10 mouse cellular contexts compared by ENCODE assay signal in the genomic region with DNA sequence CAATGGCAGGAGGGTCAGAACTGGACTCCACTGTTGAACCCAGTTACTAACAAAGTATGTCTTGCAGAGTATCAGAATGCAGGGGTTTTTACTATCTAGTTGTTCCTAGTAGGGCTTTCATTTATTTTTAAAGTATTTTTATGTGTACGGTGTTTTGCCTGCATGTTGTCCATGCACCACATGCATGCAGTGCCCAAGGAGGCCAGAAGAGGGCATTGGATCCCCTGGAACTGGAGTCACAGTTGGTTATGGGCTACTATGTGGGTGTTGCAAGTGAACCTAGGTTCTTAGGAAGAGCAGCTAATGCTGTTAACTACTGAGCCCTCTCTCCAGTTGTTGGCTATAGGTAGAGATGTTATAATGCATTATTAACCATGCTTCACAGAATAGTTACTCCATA. TPM values are rescaled to one million over a fixed set of nuclear protein-coding genes. Genes with fewer than 3 reads are reported as not detected.
A peak's percentile ranks its signal among the peaks of the same experiment; 100 is the strongest.
DNase-seq lines count a peak whose midpoint lies in the region; ATAC-seq and TF ChIP-seq lines count a peak whose summit lies in the region.
"Had no signal": no experiment of that assay in that cellular context is flagged by ENCODE, and none has a peak within 500 bp of the region (broad histone marks: within the 10 kb centered on the region; RNA-seq: fewer than 3 reads in every experiment).

No protein-coding gene starts in this region.

- no peaks in the 10 kb centered on the region for H3K9me3 ChIP-seq in forebrain, embryonic 14.5 days (replicated peaks; ENCODE audit: control insufficient read depth, low read length)
- no peaks in the 10 kb centered on the region for H3K9me3 ChIP-seq in forebrain, embryonic 13.5 days (replicated peaks)
- H3K9me3 ChIP-seq in heart, postnatal 0 days (replicated peaks; ENCODE audit: control insufficient read depth, low read length), result no peaks in the 10 kb centered on the region
- no peaks in the 10 kb centered on the region for H3K9me3 ChIP-seq in liver, embryonic 14.5 days (ENCODE audit: control insufficient read depth, low read length)
- H3K9me3 ChIP-seq: hindbrain, embryonic 15.5 days had no signal

- H3K27ac ChIP-seq in forebrain, embryonic 14.5 days (ENCODE audit: low read depth, low read length), result no peak overlapping the region
- no peak overlapping the region for H3K27ac ChIP-seq in forebrain, embryonic 13.5 days
- no peak overlapping the region for H3K27ac ChIP-seq in bone marrow macrophage, adult 2 months (ENCODE audit: insufficient read depth, low read depth, low read length)
- H3K27ac ChIP-seq in heart, postnatal 0 days (ENCODE audit: low read depth), result no peak overlapping the region
- no peak overlapping the region for H3K27ac ChIP-seq in liver, embryonic 14.5 days
- H3K27ac ChIP-seq: hindbrain, embryonic 15.5 days had no signal

- TF ChIP-seq POLR2A in bone marrow macrophage, adult 2 months (IDR thresholded peaks at IDR 0.05; ENCODE audit: borderline replicate concordance, low read depth, low read length), result no peak

- peak; percentile 49; the same call in 1 of the 2 replicates for TF ChIP-seq CTCF in bone marrow macrophage, adult 2 months (IDR thresholded peaks at IDR 0.05; ENCODE audit: low read depth, low read length)
- peak; percentile 61 for TF ChIP-seq CTCF in heart, postnatal 0 days (IDR thresholded peaks at IDR 0.05; ENCODE audit: low read depth)
- TF ChIP-seq CTCF in liver, embryonic 14.5 days (IDR thresholded peaks at IDR 0.05; ENCODE audit: low read depth), result peak; percentile 73

- no peak overlapping the region for H3K4me2 ChIP-seq in forebrain, embryonic 14.5 days (ENCODE audit: low read length)
- no peak overlapping the region for H3K4me2 ChIP-seq in forebrain, embryonic 13.5 days
- H3K4me2 ChIP-seq in heart, postnatal 0 days (ENCODE audit: low read depth, low read length), result no peak overlapping the region
- H3K4me2 ChIP-seq in liver, embryonic 14.5 days (ENCODE audit: low read depth), result no peak overlapping the region
- H3K4me2 ChIP-seq: hindbrain, embryonic 15.5 days had no signal

- no peak overlapping the region for H3K4me3 ChIP-seq in forebrain, embryonic 14.5 days (ENCODE audit: low read depth, low read length)
- H3K4me3 ChIP-seq in forebrain, embryonic 13.5 days, result no peak overlapping the region
- no peak overlapping the region for H3K4me3 ChIP-seq in bone marrow macrophage, adult 2 months (ENCODE audit: insufficient read depth, low read length)
- no peak overlapping the region for H3K4me3 ChIP-seq in heart, postnatal 0 days (ENCODE audit: low read depth, low read length)
- H3K4me3 ChIP-seq in liver, embryonic 14.5 days (ENCODE audit: insufficient read depth in 1 of 2, low read depth in 2 of 2, low read length in 2 of 2), result no peak overlapping the region
- H3K4me3 ChIP-seq: hindbrain, embryonic 15.5 days; myocyte had no signal

- no peaks in the 10 kb centered on the region for H3K27me3 ChIP-seq in forebrain, embryonic 14.5 days (replicated peaks; ENCODE audit: control insufficient read depth, insufficient read depth, low read length)
- no peaks in the 10 kb centered on the region for H3K27me3 ChIP-seq in forebrain, embryonic 13.5 days
- H3K27me3 ChIP-seq in heart, postnatal 0 days (ENCODE audit: control insufficient read depth, insufficient read depth, low read length), result no peaks in the 10 kb centered on the region
- no peaks in the 10 kb centered on the region for H3K27me3 ChIP-seq in liver, embryonic 14.5 days (ENCODE audit: control insufficient read depth, insufficient read depth, low read length)
- no peaks in the 10 kb centered on the region for H3K27me3 ChIP-seq in splenic B cell, adult 2 months (ENCODE audit: control insufficient read depth, insufficient read depth, low read length, poor library complexity, severe bottlenecking)
- H3K27me3 ChIP-seq: hindbrain, embryonic 15.5 days had no signal

- no peak overlapping the region for H3K9ac ChIP-seq in forebrain, embryonic 14.5 days (ENCODE audit: low read length)
- H3K9ac ChIP-seq in forebrain, embryonic 13.5 days, result no peak overlapping the region
- no peak overlapping the region for H3K9ac ChIP-seq in heart, postnatal 0 days (replicated peaks; ENCODE audit: low read depth, low read length)
- no peak overlapping the region for H3K9ac ChIP-seq in liver, embryonic 14.5 days (replicated peaks)
- H3K9ac ChIP-seq: hindbrain, embryonic 15.5 days had no signal

- peak; percentile 27 for DNase-seq in forebrain, embryonic 14.5 days (ENCODE audit: low spot score)
- DNase-seq in ovary, postnatal 10 days (ENCODE audit: low spot score), result peak; percentile 33
- no peak for DNase-seq in ovary, adult 18-20 months (ENCODE audit: low spot score)
- peak; percentile 30 for DNase-seq in heart, postnatal 0 days (ENCODE audit: low spot score)
- DNase-seq in liver, embryonic 14.5 days (ENCODE audit: low read depth in 3 of 3, low spot score in 3 of 3), result no peak
- peak; percentile 59 for DNase-seq in splenic B cell, adult 2 months (ENCODE audit: low read depth, low spot score)

- WGBS in forebrain, embryonic 14.5 days, result 63% methylated on average over 1 of the region's 1 CpGs
- WGBS in forebrain, embryonic 13.5 days, result 81% methylated on average over 1 of the region's 1 CpGs
- WGBS in heart, postnatal 0 days, result 64% methylated on average over 1 of the region's 1 CpGs
- 52% methylated on average over 1 of the region's 1 CpGs for WGBS in liver, embryonic 14.5 days (ENCODE audit: insufficient replicate concordance)

- no peaks in the 10 kb centered on the region for H3K36me3 ChIP-seq in forebrain, embryonic 14.5 days (ENCODE audit: control insufficient read depth, insufficient read depth, low read length)
- H3K36me3 ChIP-seq in forebrain, embryonic 13.5 days (ENCODE audit: poor library complexity, severe bottlenecking), result no peaks in the 10 kb centered on the region
- no peaks in the 10 kb centered on the region for H3K36me3 ChIP-seq in heart, postnatal 0 days (replicated peaks; ENCODE audit: control insufficient read depth, insufficient read depth, low read length)
- no peaks in the 10 kb centered on the region for H3K36me3 ChIP-seq in liver, embryonic 14.5 days (replicated peaks; ENCODE audit: control insufficient read depth, insufficient read depth, low read depth)
- H3K36me3 ChIP-seq in splenic B cell, adult 2 months (ENCODE audit: control insufficient read depth, insufficient read depth, low read length, poor library complexity, severe bottlenecking), result no peaks in the 10 kb centered on the region
- H3K36me3 ChIP-seq: hindbrain, embryonic 15.5 days had no signal

- H3K4me1 ChIP-seq in forebrain, embryonic 14.5 days (ENCODE audit: control insufficient read depth, insufficient read depth, low read length), result no peaks in the 10 kb centered on the region
- no peaks in the 10 kb centered on the region for H3K4me1 ChIP-seq in forebrain, embryonic 13.5 days
- peaks cover 8% of the 10 kb centered on the region; the same call in 1 of the 2 replicates for H3K4me1 ChIP-seq in bone marrow macrophage, adult 2 months (ENCODE audit: control insufficient read depth, insufficient read depth, low read length)
- H3K4me1 ChIP-seq in heart, postnatal 0 days (ENCODE audit: control insufficient read depth, insufficient read depth), result no peaks in the 10 kb centered on the region
- H3K4me1 ChIP-seq in liver, embryonic 14.5 days (replicated peaks; ENCODE audit: control insufficient read depth in 2 of 2, insufficient read depth in 2 of 2, low read length in 1 of 2), result no peaks in the 10 kb centered on the region
- H3K4me1 ChIP-seq: hindbrain, embryonic 15.5 days had no signal

- ATAC-seq in forebrain, embryonic 14.5 days, result no peak
- ATAC-seq in forebrain, embryonic 13.5 days, result no peak
- ATAC-seq in heart, postnatal 0 days (ENCODE audit: insufficient read depth, low read depth), result no peak
- ATAC-seq in liver, embryonic 14.5 days (ENCODE audit: insufficient read depth), result no peak

- TF ChIP-seq EP300 in heart, postnatal 0 days (IDR thresholded peaks at IDR 0.05; ENCODE audit: low read depth), result no peak
- TF ChIP-seq EP300 in liver, embryonic 14.5 days (IDR thresholded peaks at IDR 0.05; ENCODE audit: low read depth), result no peak

RNA-seq across cellular contexts. Expression of a gene that starts 5.8 kb away (rescaled TPM):
- polyA plus RNA-seq in forebrain, embryonic 14.5 days (2014; fragmentation: Nextera tagmentation; extraction: Ambion mirVana), result not detected in 2 replicates
- not detected in 2 replicates for polyA plus RNA-seq in forebrain, embryonic 13.5 days (2015; fragmentation: Nextera tagmentation; extraction: Ambion mirVana)
- polyA plus RNA-seq in bone marrow macrophage, adult 2 months (2012; ENCODE audit: insufficient read depth, insufficient read length, missing spikeins), result not detected in 2 replicates
- total RNA-seq in heart, postnatal 0 days (2014; rRNA removed; ENCODE audit: low replicate concordance), result not detected in 2 replicates
- polyA plus RNA-seq in heart, postnatal 0 days (2015; fragmentation: Nextera tagmentation; extraction: Ambion mirVana), result not detected in 2 replicates
- not detected in 2 replicates for polyA plus RNA-seq in liver, embryonic 14.5 days (2012; rRNA removed)
- polyA plus RNA-seq in liver, embryonic 14.5 days (2014; fragmentation: Nextera tagmentation; extraction: Ambion mirVana), result not detected in 2 replicates
- polyA plus RNA-seq: hindbrain, embryonic 15.5 days; myocyte had no signal

RNA-seq across cellular contexts. Expression of a gene that starts 10.6 kb away (rescaled TPM):
- polyA plus RNA-seq in forebrain, embryonic 14.5 days (2014; fragmentation: Nextera tagmentation; extraction: Ambion mirVana), result not detected in 2 replicates
- polyA plus RNA-seq in forebrain, embryonic 13.5 days (2015; fragmentation: Nextera tagmentation; extraction: Ambion mirVana), result not detected in 2 replicates
- polyA plus RNA-seq in bone marrow macrophage, adult 2 months (2012; ENCODE audit: insufficient read depth, insufficient read length, missing spikeins), result not detected in 2 replicates
- total RNA-seq in heart, postnatal 0 days (2014; rRNA removed; ENCODE audit: low replicate concordance), result not detected in 2 replicates
- not detected in 2 replicates for polyA plus RNA-seq in heart, postnatal 0 days (2015; fragmentation: Nextera tagmentation; extraction: Ambion mirVana)
- not detected in 2 replicates for polyA plus RNA-seq in liver, embryonic 14.5 days (2012; rRNA removed)
- not detected in 2 replicates for polyA plus RNA-seq in liver, embryonic 14.5 days (2014; fragmentation: Nextera tagmentation; extraction: Ambion mirVana)
- polyA plus RNA-seq: hindbrain, embryonic 15.5 days; myocyte had no signal

RNA-seq across cellular contexts. Expression of a gene that starts 13.1 kb away (rescaled TPM):
- not detected in 2 replicates for polyA plus RNA-seq in forebrain, embryonic 14.5 days (2014; fragmentation: Nextera tagmentation; extraction: Ambion mirVana)
- not detected in 2 replicates for polyA plus RNA-seq in forebrain, embryonic 13.5 days (2015; fragmentation: Nextera tagmentation; extraction: Ambion mirVana)
- not detected in 2 replicates for polyA plus RNA-seq in bone marrow macrophage, adult 2 months (2012; ENCODE audit: insufficient read depth, insufficient read length, missing spikeins)
- not detected in 2 replicates for total RNA-seq in heart, postnatal 0 days (2014; rRNA removed; ENCODE audit: low replicate concordance)
- not detected in 2 replicates for polyA plus RNA-seq in heart, postnatal 0 days (2015; fragmentation: Nextera tagmentation; extraction: Ambion mirVana)
- not detected in 2 replicates for polyA plus RNA-seq in liver, embryonic 14.5 days (2012; rRNA removed)
- polyA plus RNA-seq in liver, embryonic 14.5 days (2014; fragmentation: Nextera tagmentation; extraction: Ambion mirVana), result not detected in 2 replicates
- polyA plus RNA-seq: hindbrain, embryonic 15.5 days; myocyte had no signal

RNA-seq across cellular contexts. Expression of a gene that starts 19.0 kb away (rescaled TPM):
- not detected in 2 replicates for polyA plus RNA-seq in forebrain, embryonic 14.5 days (2014; fragmentation: Nextera tagmentation; extraction: Ambion mirVana)
- polyA plus RNA-seq in forebrain, embryonic 13.5 days (2015; fragmentation: Nextera tagmentation; extraction: Ambion mirVana), result not detected in 2 replicates
- polyA plus RNA-seq in bone marrow macrophage, adult 2 months (2012; ENCODE audit: insufficient read depth, insufficient read length, missing spikeins), result not detected in 2 replicates
- total RNA-seq in heart, postnatal 0 days (2014; rRNA removed; ENCODE audit: low replicate concordance), result not detected in 2 replicates
- polyA plus RNA-seq in heart, postnatal 0 days (2015; fragmentation: Nextera tagmentation; extraction: Ambion mirVana), result not detected in 2 replicates
- not detected in 2 replicates for polyA plus RNA-seq in liver, embryonic 14.5 days (2012; rRNA removed)
- polyA plus RNA-seq in liver, embryonic 14.5 days (2014; fragmentation: Nextera tagmentation; extraction: Ambion mirVana), result not detected in 2 replicates
- polyA plus RNA-seq: hindbrain, embryonic 15.5 days; myocyte had no signal

RNA-seq across cellular contexts. Expression of a gene that starts 35.7 kb away (rescaled TPM):
- polyA plus RNA-seq in forebrain, embryonic 14.5 days (2014; fragmentation: Nextera tagmentation; extraction: Ambion mirVana), result 2.0 and 3.7 TPM in 2 replicates
- polyA plus RNA-seq in forebrain, embryonic 13.5 days (2015; fragmentation: Nextera tagmentation; extraction: Ambion mirVana), result 0.92 and 1.2 TPM in 2 replicates
- polyA plus RNA-seq in bone marrow macrophage, adult 2 months (2012; ENCODE audit: insufficient read depth, insufficient read length, missing spikeins), result 18.6 and 21.5 TPM in 2 replicates
- 1.4 and 4.8 TPM in 2 replicates for total RNA-seq in heart, postnatal 0 days (2014; rRNA removed; ENCODE audit: low replicate concordance)
- 1.9 and 3.4 TPM in 2 replicates for polyA plus RNA-seq in heart, postnatal 0 days (2015; fragmentation: Nextera tagmentation; extraction: Ambion mirVana)
- polyA plus RNA-seq in liver, embryonic 14.5 days (2012; rRNA removed), result 23.4 and 27.6 TPM in 2 replicates
- polyA plus RNA-seq in liver, embryonic 14.5 days (2014; fragmentation: Nextera tagmentation; extraction: Ambion mirVana), result 41.5 and 47.1 TPM in 2 replicates

Comparison
In these comparisons a context has a peak if more than half of its experiments do, and no peak if none do; other contexts are left out.
1. DNase-seq: peak in forebrain, embryonic 14.5 days (single experiment), ovary, postnatal 10 days (single experiment), heart, postnatal 0 days (single experiment) and splenic B cell, adult 2 months (single experiment); none in ovary, adult 18-20 months (single experiment) and liver, embryonic 14.5 days (0 of 3).
2. Peak in every context shown above with its lines, with median percentiles within 50 percentile points of each other: CTCF ChIP-seq.